Mouse (Mus musculus): ENCODE results near the gene Cyp2d11.
"Not testable (repeated sequence)": the region's sequence is repeated elsewhere in the genome, so short reads cannot be mapped to it uniquely, and the experiment has no call there.

The Cyp2d11 gene

DNA sequence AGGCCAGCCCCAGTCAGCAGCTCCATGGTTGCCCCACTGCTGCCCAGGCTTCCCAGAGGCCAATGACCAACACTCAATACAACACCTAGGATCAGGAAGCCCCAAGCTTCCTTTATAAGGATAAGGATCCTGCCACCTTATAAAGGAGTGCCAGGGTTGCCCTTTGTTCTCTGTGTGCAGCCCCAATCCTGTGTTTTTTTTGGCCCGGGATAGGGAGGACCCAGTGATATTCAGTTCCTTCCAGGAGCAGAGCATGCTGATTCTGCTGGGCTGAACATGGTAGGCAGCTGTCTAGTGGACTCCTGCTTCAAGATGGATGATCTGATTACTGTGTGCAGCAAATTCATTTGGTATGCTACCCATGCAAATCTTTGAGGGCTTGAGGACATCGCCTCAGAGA lies at the start of gene Cyp2d11:
TSS of gene Cyp2d11 (minus strand) at position 101 of the 400 bp plus-strand sequence.
- not testable (repeated sequence) for DNase-seq (ENCODE audit: low read depth, low spot score)

DNA sequence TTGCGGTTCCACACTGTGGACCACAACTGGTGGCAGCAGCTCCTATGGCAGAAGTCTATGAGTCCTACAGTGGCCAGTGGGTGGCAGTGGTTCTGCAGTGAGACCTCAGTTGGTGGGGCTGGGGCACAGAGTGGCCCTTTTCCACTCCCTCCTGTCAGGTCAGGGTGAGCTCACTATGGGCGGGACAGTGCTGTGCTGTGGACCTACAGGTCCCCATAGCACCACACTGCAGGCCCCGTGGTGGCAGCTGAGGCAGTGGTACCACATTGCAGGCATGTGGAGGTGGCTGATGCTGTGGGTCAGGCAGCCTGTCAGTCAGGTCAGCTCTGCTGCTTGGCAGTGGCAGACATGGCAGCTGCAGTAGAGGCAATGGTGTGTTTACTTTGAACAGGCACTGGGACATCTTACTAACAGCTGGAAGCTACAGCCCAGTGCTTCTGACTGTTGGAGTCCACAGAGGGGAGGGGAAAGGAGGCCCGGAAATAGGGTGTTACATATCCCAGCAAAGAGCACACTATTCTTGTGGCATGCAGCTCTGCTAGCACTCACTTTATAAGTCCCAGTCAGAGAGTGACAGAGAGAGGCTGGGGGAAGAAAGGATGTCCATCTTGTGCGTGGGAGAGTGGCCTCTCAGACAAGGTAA lies 44.3 kb upstream of the Cyp2d11 start:
- DNase-seq (ENCODE audit: low read depth, low spot score) = no peak

DNA sequence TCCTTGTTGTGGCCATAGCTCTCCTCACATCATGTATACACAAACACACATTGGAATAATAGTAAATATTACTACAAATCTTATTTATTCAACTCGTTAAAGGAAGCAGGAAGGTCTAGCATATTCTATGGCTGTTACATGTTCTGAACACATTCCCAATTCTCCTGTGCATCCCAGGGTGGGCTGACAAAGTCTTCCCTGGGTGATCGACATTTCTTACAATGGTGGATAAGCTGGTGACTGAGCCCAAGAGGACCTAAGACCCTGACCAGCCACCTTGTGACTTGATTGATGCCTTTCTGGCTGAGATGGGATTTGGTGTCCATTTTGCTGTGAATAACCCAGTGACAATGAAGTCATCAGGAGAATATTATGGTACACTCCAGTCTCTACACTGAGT lies 41.8 kb upstream of the Cyp2d11 start:
- DNase-seq (ENCODE audit: low read depth, low spot score) = no peak

DNA sequence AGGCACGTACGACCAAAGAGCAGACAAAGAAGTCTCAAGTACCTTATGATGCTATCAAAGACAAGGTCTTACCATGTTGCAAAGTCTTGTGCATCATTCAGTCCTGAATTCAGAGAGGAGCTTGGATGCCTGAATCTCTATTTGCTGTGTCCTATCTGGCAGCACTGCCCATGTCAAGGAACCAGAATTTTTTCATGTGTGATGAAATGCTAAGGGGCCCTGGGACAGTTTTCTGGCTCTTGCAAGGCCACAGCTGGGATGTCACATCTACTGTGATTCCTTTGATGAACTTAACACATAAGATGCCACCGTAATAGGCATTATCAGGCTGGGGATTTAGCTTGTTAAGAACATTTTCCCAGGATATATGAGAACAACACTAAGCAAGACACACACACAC lies 41.2 kb upstream of the Cyp2d11 start:
- DNase-seq (ENCODE audit: low read depth, low spot score) = no peak

DNA sequence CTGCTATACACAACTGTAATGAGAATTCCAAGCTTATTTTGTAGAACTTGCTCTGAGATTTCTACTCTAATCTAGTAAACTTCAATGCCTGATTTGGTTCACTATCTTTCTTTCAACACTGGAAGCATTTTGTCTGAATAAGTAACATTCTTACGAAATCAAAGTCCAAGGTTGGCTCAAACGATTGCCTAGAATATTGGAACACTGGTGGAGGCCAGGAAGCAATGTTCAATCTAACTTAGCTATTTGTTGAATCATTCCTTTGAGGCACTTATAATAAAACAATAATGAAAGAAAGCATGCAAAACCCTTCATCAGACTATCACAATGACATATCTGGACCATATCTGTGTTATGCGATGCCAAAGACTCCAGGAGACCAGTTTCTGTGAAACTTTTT lies 40.7 kb upstream of the Cyp2d11 start:
- no peak for DNase-seq (ENCODE audit: low read depth, low spot score)

DNA sequence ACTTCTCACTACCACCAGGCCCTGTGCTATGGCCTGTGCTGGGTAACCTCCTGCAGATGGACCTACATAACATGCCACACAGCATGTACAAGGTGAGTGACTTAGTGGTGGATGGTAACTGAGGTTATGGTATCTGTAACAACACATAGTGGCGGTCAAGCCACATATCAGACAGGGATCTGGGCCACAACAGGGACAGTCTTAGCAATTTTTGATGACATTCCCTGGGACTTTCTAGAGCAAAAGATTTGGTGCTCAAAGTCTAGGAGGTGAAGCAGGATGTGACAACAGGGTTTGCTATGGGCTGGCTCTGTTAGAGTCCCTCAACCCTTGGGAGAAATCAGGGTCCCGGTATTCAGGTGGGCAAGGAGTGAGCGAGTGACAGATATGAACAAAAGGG lies 39.8 kb upstream of the Cyp2d11 start:
- no peak for DNase-seq (ENCODE audit: low read depth, low spot score)

DNA sequence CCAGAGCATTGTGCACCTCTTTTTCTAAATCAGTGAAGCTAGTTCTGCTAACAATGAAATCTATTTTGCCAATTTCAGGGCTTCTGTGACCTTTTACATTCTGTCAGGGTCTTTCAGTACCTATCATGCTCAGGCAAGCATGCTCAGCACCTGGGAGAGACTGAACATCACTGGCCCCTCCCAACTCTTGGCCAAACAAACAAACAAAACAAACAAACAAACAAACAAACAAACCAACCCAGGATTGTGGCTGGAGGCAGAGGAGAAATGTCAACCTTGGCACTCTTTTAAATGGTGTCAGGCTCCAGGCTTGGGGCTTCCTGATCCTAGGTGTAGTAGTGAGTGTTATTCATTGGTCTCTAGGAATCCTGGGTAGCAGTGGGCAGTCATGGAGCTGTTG lies 39.3 kb upstream of the Cyp2d11 start, which contains the start of gene Cyp2d9:
TSS of gene Cyp2d9 (plus strand) at position 301 of the 400 bp plus-strand sequence.
- DNase-seq (ENCODE audit: low read depth, low spot score) = no peak

DNA sequence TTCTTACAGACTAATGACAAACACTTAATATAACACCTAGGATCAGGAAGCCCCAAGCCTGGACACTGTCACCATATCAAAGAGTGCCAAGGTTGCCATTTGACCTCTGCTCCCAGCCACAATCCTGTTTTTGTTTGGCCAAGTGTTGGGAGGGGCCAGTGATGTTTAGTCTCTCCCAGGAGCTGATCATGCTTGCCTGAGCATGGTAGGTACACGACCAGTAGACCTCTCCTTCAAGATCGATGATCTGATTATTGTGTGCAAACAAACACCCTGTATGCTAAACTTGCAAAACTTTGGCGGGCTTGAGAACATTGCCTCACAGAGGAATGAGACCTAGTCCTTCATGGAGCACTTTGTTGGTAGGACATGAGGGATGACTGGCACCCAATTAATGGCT lies 29.6 kb upstream of the Cyp2d11 start:
- DNase-seq (ENCODE audit: low read depth, low spot score) = no peak

DNA sequence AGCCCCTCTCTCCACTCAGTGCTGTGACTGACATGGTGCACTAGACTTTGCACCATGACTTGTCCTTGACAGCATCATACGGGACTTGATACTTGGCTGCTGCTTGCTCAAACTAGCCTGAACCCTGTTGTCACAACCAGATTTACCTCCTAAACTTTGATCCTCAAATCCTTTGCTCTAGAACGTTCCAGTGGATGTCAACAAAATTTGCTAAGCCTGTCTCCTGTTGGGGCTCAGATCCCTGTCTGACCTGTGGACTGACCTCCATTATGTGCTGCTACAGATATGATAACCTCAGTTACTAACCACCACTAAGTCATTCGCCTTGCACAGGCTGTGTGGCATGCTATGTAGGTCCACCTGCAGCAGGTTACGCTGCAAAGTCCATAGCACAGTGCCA lies 29.1 kb upstream of the Cyp2d11 start:
- no peak for DNase-seq (ENCODE audit: low read depth, low spot score)

DNA sequence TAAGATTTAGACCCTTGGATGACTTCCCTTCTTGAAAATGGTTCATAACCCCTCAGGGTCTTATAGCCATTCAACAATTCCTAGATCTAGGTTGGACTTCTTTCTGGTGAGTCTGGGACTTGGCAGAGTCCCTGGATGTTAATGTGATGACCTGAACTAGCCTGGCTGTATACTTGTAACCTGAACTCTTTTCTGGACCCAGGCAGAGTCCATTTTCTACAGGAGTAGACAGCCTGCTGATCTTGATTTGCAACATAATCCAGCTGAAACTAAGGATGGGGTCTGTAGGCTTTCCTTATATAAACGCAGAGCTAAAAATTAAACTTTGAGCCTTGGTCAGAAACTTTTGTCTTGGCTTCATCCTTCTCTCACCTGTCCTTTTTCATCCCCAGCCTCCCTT lies 24.8 kb upstream of the Cyp2d11 start:
- no peak for DNase-seq (ENCODE audit: low read depth, low spot score)

DNA sequence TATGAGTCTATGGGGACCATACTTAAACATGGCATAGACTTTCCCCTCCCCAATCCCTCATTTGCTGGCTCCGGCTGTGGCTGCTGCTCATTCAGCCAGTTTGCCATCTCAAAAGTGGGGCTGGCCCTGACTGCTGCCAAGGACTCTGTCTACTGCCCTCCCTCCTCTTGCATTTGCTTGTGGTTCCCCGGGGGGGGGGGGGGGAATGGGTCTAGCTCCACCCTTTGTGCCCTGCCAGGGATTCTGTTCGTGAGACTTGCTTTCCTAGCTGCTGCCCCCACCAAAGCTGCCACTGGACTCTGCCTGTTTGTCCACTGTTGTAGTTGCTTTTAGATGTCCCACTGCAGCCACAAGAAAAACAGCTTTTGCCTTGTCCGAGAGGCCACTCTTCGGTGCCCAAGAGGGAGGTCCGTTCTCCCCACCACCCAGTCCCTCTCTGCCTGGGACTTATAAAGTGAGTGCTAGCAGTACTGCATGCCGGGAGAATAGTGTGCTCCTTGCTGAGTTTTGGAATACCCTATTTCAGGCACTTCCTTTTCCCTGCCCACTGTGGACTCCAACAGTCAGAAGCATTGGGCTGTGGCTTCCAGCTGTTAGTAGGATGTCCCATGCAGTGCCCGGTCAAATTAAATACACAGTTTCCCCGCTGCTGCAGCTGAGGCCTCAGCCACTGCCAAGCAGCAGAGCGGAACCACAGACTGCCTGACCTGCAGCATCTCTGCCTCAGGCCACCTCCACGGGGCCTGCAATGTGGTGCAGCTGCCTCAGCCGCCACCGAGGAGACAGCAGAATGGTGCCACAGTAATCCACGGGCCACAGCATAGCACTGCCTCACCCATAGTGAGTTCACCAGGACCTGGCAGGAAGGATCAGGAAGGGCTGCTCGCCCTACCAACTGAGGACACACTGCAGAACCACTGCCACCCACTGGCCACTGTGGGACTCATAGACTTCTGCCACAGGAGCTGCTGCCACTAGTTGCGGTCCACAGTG lies 23.3 kb upstream of the Cyp2d11 start:
- DNase-seq (ENCODE audit: low read depth, low spot score) = peak; percentile 76

DNA sequence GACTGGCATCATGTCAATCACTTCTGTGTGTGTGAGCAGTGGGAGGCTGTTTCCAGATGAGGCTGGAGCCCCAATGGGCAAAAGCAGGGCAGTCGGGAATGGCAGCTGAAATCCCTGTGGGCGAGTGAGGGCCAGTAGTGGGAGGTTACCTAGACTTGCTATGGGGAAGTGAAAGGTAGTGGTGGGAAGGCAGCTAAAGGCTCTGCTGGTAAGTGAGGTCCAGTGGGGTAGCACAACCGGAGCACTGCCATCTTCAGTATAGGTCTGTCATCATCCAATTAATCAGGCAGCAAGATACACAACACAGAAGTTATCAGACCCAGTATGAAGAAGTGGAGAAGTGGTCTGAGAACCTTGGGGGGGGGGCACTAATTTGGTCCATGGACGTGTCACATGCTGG lies 13.7 kb upstream of the Cyp2d11 start:
- no peak for DNase-seq (ENCODE audit: low read depth, low spot score)

DNA sequence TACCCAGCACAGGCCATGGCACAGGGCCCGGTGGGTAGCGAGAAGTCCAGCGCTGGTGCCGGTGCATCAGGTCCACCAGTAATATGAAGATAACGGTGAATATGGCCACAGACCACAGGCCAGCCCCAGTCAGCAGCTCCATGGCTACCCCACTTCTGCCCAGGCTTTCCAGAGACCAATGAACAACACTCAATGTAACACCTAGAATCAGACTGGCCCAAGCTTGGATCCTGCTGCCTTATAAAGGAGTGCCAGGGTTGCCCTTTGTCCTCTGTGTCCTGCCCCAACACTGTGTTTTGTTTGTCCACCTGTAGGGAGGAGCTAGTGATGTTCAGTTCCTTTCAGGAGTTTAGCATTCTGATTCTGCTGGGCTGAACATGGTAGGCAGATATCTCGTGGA lies 13.2 kb upstream of the Cyp2d11 start, which contains the start of gene Cyp2d10:
TSS of gene Cyp2d10 (minus strand) at position 215 of the 400 bp plus-strand sequence.
- DNase-seq (ENCODE audit: low read depth, low spot score) = no peak

DNA sequence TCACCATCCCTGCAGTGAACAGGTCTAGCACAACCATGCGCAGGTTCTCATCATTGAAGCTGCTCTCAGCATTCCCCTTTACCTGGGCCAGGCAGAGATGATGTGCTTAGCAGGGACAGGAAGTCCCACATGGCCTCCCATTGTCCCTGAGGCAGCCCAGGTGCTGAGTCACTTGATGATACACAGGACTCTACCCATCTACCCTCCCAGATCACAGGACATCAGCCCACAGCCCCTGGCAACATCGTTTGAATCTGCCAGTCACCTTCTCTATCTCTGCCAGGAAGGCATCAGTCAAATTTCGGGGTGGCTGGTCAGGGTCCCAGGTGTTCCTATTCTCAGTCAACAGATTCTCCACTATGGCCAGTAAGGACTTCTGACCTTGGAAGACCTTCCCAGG lies 10.3 kb upstream of the Cyp2d11 start:
- no peak for DNase-seq (ENCODE audit: low read depth, low spot score)

DNA sequence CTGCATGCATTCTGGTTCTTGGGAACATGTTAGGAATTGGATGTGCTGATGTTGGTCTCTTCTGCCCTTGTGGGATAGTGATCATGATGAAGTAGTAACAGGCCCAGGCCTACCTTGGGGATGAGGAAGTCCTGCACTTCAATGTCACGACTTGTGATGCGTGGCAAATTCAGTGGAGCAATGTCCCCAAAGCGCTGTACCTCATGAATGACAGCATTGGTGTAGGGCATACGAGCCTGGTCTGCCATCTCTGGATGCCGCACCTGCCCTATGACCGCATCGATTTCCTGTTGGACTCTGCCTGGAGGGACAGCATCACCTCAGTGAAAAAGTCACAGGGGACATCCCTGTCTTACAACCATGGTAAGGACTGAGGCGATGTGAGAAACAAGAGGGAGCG lies 9.8 kb upstream of the Cyp2d11 start:
- DNase-seq (ENCODE audit: low read depth, low spot score) = no peak

DNA sequence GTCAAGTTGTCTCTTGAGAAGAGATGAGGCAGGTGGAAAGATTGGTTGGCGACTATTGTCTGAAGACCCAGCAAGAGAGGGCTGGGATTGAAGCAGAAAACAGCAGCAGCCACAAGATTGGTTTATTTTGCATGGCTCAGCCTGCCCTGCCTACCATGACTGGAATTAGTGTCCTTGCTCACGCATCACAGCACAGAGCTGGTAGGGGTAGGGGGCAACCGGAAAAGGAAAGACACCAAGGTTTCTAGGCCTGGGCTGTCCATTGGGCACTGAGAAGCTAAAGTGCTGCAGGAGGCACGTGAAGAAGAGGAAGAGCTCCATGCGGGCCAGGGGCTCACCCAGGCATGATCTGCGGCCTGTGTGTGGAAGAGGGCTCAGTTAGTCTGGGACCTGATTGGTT lies 8.9 kb upstream of the Cyp2d11 start:
- no peak for DNase-seq (ENCODE audit: low read depth, low spot score)

DNA sequence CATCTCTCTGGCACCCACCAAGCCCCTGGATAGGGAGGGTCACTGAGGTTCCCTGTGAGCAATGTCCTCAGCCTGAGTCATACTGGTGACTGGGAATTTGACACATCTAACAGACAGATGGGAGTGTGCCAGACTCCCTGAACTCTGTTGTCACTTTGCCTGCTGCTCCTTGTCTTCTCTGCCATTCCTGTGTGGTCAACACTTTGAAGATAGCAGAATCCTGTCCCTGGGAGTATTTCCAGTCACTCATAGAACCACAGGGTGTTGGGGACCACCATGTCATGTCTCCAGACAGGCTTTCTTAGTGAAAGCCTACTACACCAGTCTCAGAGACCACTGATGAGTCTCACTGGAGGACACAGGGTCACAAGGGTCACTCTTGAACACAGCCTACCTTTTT lies 8.3 kb upstream of the Cyp2d11 start:
- no peak for DNase-seq (ENCODE audit: low read depth, low spot score)

DNA sequence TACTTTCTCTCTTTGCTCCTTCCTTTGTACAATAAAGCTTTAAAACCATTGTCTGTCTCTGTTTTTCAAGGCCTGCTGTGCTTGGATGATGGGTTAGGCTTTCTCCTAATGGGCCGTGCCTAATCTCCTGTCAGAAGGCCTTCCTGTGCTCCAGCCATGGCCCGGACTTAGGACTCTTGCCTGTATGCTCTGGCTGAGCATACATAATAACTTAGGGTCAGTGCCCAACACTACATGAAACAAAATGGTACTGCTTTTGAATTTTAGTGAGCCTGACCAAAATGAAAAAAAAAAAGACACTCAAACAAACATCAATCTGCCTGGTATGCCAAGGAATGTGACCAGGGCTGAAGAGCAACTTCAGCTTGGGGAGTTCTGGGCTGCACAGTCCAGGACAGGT lies 7.7 kb upstream of the Cyp2d11 start:
- no peak for DNase-seq (ENCODE audit: low read depth, low spot score)

DNA sequence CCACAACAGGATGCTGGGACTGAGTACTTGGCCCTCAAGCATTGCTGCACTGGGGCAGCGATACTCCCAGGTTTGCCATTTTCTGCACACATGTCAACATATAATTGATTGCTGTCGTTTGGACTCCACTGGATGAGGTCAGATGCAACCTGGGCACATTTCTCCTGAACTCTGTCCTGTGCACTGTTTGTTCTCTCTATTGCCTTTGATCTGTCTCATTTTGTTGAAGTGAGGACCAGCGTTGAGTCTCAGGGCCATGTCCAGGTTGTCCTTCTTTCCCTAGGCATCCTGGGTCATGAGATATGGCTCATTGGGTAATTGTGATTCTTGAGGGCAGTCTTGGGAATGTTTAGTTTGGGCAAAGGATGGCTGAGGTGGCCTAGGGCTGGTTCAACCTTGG lies 2.1 kb upstream of the Cyp2d11 start:
- DNase-seq (ENCODE audit: low read depth, low spot score) = not testable (repeated sequence)

DNA sequence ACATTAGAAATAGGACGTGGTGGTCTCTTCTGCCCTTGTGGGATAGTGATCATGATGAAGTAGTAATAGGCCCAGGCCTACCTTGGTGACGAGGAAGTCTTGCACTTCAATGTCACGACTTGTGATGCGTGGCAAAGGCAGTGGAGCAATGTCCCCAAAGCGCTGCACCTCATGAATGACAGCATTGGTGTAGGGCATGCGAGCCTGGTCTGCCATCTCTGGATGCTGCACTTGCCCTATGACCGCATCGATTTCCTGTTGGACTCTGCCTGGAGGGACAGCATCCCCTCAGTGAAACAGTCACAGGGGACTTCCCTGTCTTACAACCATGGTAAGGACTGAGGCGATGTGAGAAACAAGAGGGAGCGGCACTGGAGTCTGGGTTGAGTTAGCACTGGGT lies 3.9 kb downstream of the Cyp2d11 start:
- not testable (repeated sequence) for DNase-seq (ENCODE audit: low read depth, low spot score)

DNA sequence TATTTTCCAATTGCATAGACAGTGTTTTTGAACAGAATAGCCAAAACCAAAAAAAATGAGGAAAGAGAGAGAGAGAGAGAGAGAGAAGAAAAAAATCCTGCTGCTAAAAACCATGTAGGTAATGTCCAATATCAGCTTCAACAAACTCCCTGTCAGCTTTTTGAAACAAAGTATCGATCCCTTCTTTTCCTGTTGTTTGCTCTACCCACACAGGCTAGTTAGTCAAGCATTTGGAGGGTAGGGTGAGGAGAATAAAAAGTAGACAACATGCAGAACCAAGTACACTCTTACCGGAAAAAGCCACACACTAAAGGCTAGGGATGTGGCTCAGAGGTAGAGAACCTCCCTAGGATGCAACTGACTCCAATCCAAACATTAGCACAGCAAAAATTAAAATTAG lies 8.1 kb downstream of the Cyp2d11 start:
- DNase-seq (ENCODE audit: low read depth, low spot score) = no peak

DNA sequence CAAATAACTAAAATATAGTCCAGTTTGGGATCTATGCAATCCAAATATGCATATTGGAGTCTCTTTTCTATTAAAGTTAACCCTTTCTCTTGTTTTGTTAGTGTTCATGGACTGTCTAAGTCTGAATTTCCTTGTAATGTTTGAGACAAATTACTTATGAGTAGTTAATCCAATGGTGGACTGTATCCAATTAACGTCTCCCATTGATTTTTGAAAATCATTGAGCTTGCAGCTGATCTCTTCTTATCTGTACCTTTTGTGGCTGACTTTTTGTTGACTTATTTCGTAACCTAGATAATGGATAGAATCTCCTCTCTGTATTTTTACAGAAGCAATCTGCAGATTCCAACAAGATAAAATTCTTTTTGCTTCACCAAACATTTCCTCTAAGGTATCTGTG lies 11.4 kb downstream of the Cyp2d11 start:
- no peak for DNase-seq (ENCODE audit: low read depth, low spot score)

DNA sequence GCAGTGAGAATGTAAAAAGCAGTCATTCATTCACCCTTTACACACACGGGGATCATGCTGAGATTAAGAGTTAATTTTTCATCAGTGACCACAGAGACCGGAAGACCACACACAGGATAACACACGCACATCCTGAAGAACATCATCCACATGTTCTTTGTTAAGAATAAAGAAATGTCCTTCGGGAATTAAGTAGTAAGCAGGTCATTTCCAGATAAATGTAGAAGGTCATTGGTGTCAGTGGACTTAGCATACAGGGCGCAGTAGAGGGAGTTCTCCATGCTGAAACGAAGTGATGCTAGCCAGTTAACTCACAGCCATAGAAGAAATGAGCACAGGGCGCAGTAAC lies 13.1 kb downstream of the Cyp2d11 start:
- DNase-seq (ENCODE audit: low read depth, low spot score) = no peak

Measured in skeletal muscle tissue, adult 2 months (tissue).